Mouse (Mus musculus): Measurements from ENCODE around the gene Mrps2. TPM values are rescaled to one million over a fixed set of nuclear protein-coding genes. Genes with fewer than 3 reads are reported as not detected.

Mrps2 gene
- polyA plus RNA-seq, 1 experiment = 37.2 TPM

DNA sequence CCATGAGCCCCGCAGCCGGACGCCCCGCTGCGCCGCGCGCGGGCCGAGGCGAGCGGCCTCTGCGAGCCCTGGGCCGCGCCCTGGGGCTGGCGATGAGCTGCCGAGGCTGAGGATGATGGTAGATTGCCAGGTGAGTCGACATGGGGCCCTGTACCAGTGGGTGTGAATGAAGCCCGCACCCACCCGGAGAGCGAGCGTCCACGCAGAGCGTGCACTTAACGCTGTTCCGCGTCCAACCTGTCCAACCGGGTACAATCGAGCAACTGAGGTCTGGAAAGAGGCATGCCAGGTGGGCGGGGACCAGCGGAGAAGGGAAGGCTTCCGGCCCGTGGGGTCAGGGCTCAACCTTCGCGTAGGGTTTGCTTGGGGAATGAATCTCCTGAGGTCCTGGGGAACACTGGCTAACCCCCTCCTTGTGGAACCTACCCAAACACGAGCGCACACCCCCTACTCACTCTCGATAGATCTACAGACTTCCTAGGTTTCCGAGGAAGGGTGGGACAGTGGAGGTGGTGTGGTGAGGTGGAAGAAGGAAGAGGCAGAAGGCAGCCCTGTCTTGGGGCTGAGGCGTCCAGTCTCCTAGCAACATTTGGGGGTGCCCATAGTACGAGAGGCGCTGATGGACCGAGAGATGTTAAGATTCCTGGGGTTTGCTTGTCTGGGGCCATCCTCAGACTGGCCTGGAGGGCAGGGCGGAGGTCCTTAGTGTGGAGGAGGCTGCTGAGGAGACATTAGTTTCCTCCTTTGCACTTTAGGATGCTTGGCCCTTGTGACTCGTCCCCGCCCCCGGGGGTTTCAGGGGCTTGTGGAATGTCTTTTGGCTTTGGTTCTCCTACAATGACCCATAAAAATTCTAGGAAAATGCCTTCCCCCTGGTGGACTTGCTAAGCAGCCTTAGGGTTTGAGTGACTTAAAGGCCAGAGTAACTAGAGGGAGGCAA is 45.8 kb downstream of the Mrps2 start:
- Histone ChIP-seq H3K4me3 (ENCODE audit: insufficient read depth, low read length) (peak overlapping the region; percentile 69), H3K27ac (ENCODE audit: insufficient read depth, low read length) (peak overlapping the region; percentile 54; the same call in 1 of the 2 replicates), H3K4me1 (ENCODE audit: control insufficient read depth, insufficient read depth, low read length) (peaks cover 15% of the 10 kb centered on the region)
- no peak for TF ChIP-seq POLR2A (IDR thresholded peaks at IDR 0.05; ENCODE audit: extremely low read depth, insufficient read depth, low read length)

GRCm38 (mm10) chr2:28514489-28514888 is 46.6 kb downstream of the Mrps2 start:
- Histone ChIP-seq H3K4me3 (ENCODE audit: insufficient read depth, low read length) (peak overlapping the region; percentile 69), H3K27ac (ENCODE audit: insufficient read depth, low read length) (no peak overlapping the region), H3K4me1 (ENCODE audit: control insufficient read depth, insufficient read depth, low read length) (peaks cover 18% of the 10 kb centered on the region)
- TF ChIP-seq POLR2A (IDR thresholded peaks at IDR 0.05; ENCODE audit: extremely low read depth, insufficient read depth, low read length) (no peak), CTCF (IDR thresholded peaks at IDR 0.05; ENCODE audit: extremely low read depth, insufficient read depth, low read length) (peak; percentile 89)

GRCm38 (mm10) chr2:28517206-28517909 is 49.5 kb downstream of the Mrps2 start:
- Histone ChIP-seq H3K27ac (ENCODE audit: insufficient read depth, low read length) (peak overlapping the region; percentile 49), H3K4me1 (ENCODE audit: control insufficient read depth, insufficient read depth, low read length) (peaks cover 27% of the 10 kb centered on the region), H3K4me3 (ENCODE audit: insufficient read depth, low read length) (no peak overlapping the region)
- no peak for TF ChIP-seq POLR2A (IDR thresholded peaks at IDR 0.05; ENCODE audit: extremely low read depth, insufficient read depth, low read length)
- TF ChIP-seq CTCF (IDR thresholded peaks at IDR 0.05; ENCODE audit: extremely low read depth, insufficient read depth, low read length) = peak; percentile 74

DNA sequence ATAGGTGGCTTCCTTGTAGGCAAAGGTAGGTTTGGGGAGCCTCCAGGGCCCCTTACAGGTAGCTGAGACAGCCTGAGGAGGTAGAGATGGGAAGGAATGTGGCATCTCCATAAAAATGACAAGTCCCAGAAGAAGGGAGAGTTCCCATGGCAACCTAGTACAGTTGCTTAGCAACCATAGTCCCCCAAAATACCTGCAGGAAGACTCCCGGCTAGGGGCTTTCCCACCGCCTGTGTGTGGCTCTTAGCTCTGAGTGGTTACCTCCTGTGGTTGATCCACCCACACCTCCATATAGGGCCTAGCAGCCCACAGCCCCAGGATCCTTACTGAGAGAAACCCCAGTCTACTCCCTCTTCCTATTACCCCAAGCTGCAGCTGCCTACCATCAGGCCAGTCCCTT is 50.4 kb downstream of the Mrps2 start:
- Histone ChIP-seq H3K27ac (ENCODE audit: insufficient read depth, low read length) (peak overlapping the region; percentile 49), H3K4me3 (ENCODE audit: insufficient read depth, low read length) (no peak overlapping the region), H3K4me1 (ENCODE audit: control insufficient read depth, insufficient read depth, low read length) (peaks cover 27% of the 10 kb centered on the region)
- no peak for TF ChIP-seq POLR2A (IDR thresholded peaks at IDR 0.05; ENCODE audit: extremely low read depth, insufficient read depth, low read length)
- no peak for TF ChIP-seq CTCF (IDR thresholded peaks at IDR 0.05; ENCODE audit: extremely low read depth, insufficient read depth, low read length)

DNA sequence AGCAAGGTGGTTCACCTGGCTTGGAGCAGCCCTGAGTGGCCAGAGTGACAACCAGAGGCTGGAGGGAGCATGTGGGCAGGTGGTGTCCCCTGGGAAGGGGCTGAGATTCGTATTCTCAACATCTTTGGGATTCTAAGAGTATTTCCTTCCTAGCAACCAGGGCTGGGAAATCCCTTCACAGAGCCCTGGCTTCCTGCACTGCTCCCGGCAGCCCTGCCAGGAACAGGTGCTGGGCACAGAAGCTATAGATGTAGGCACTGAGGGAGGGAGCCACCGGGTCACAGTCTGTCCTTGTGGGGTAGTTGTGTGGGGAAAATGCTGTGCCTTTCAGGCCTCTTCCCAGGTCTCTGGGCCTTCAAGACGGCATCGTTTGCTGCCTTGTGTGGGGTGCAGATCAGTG is 52.7 kb downstream of the Mrps2 start:
- TF ChIP-seq CTCF (IDR thresholded peaks at IDR 0.05; ENCODE audit: extremely low read depth, insufficient read depth, low read length) (no peak), POLR2A (IDR thresholded peaks at IDR 0.05; ENCODE audit: extremely low read depth, insufficient read depth, low read length) (no peak)
- H3K4me1 ChIP-seq (ENCODE audit: control insufficient read depth, insufficient read depth, low read length) = peaks cover 32% of the 10 kb centered on the region

More for the DNA sequence above, 52.7 kb downstream of the Mrps2 start:
- Histone ChIP-seq H3K27ac (ENCODE audit: insufficient read depth, low read length) (peak overlapping the region; percentile 77), H3K4me3 (ENCODE audit: insufficient read depth, low read length) (no peak overlapping the region)

Other genes starting within 250 kb of the Mrps2 start
- 15.3 and 15.7 TPM in 2 replicates for gene Ppp1r26, start 21.3 kb upstream of the Mrps2 start, polyA plus RNA-seq (2012; rRNA removed)
- gene 1700007K13Rik, start 1.7 kb upstream of the Mrps2 start, polyA plus RNA-seq (2012; rRNA removed) = 2.7 and 4.4 TPM in 2 replicates
- 1.8 and 2.0 TPM in 2 replicates for gene Gbgt1, start 28.8 kb downstream of the Mrps2 start, polyA plus RNA-seq (2012; rRNA removed)
- gene Gm10134, start 38.0 kb downstream of the Mrps2 start, polyA plus RNA-seq (2012; rRNA removed) = 0.79 TPM in 1 of 2 replicates, not detected in the other
- gene Ralgds, start 45.1 kb downstream of the Mrps2 start, polyA plus RNA-seq (2012; rRNA removed) = 107 and 112 TPM in 2 replicates
- gene Cel, start 95.3 kb downstream of the Mrps2 start, polyA plus RNA-seq (2012; rRNA removed) = 0.06 and 0.08 TPM in 2 replicates
- 20.7 and 23.3 TPM in 2 replicates for gene Gtf3c5, start 115.7 kb downstream of the Mrps2 start, polyA plus RNA-seq (2012; rRNA removed)
- not detected in 2 replicates for gene Gfi1b, start 153.9 kb downstream of the Mrps2 start, polyA plus RNA-seq (2012; rRNA removed)
- gene Tsc1, start 173.2 kb downstream of the Mrps2 start, polyA plus RNA-seq (2012; rRNA removed) = 36.1 and 38.7 TPM in 2 replicates
- gene Spaca9, start 231.7 kb downstream of the Mrps2 start, polyA plus RNA-seq (2012; rRNA removed) = 0.29 and 0.38 TPM in 2 replicates
- 2.2 and 2.7 TPM in 2 replicates for gene Ak8, start 232.1 kb downstream of the Mrps2 start, polyA plus RNA-seq (2012; rRNA removed)